Mouse (Mus musculus): ENCODE measurements at regions not wholly inside any gene's neighbourhood (a gene's known extent, or its start where the extent isn't known, plus 50 kb on each side); places are given as distances from the start of the nearest gene placed in this dataset.

GRCm38 (mm10) chr16:62407526-62408165, 379.0 kb downstream of the Nsun3 start:
- TF ChIP-seq POLR2A (IDR thresholded peaks at IDR 0.05; ENCODE audit: borderline replicate concordance, extremely low read depth, low read depth, low read length): no peak
- no peak for TF ChIP-seq CTCF (IDR thresholded peaks at IDR 0.05; ENCODE audit: insufficient read depth, low read length)
